Mouse (Mus musculus) ES-Bruce4 (cell line): ENCODE results near the gene Myo3b.

Experiments
- CTCF ChIP-seq: IDR thresholded peaks from one replicate; pipeline ENCODE4 v1.8.1; 2011; ENCODE audit warnings: low read depth, low read length
- EP300 ChIP-seq: IDR thresholded peaks from 2 replicates; pipeline ENCODE4 v1.6.1; 2011; ENCODE audit warnings: low read depth, low read length; ENCODE audit not compliant: insufficient read depth

- TF ChIP-seq CTCF, result no peak
- no peak for TF ChIP-seq EP300
Measured at GRCm38 (mm10) chr2:70031472-70031871, 7.5 kb upstream of the Myo3b start.
